Mouse (Mus musculus) naive thymus-derived CD4-positive, alpha-beta T cell, adult 2 months (primary cell): ENCODE results near the gene Trpc2.
A peak's percentile ranks its signal among the peaks of the same experiment; 100 is the strongest.

Experiments used
- DNase-seq: peaks from one replicate; pipeline ENCODE4 v3.0.0-alpha.2; 2011; ENCODE audit warnings: low read depth

Gene Trpc2

GRCm38 (mm10) chr7:102082816-102083215, at the start of gene Trpc2:
TSS of gene Trpc2 (plus strand) at chr7:102083116.
- DNase-seq: no peak

GRCm38 (mm10) chr7:102034904-102035303, 48.0 kb upstream of the Trpc2 start:
- DNase-seq: no peak

- no peak for DNase-seq
Observed at GRCm38 (mm10) chr7:102035534-102035933, 47.4 kb upstream of the Trpc2 start.

- DNase-seq: no peak
Observed at GRCm38 (mm10) chr7:102037318-102037717, 45.6 kb upstream of the Trpc2 start.

GRCm38 (mm10) chr7:102042314-102042713, 40.6 kb upstream of the Trpc2 start:
- no peak for DNase-seq

- peak; percentile 55 for DNase-seq
Observed at GRCm38 (mm10) chr7:102048524-102048923, 34.4 kb upstream of the Trpc2 start.

- no peak for DNase-seq
Observed at GRCm38 (mm10) chr7:102061353-102061752, 21.6 kb upstream of the Trpc2 start.

- DNase-seq: no peak
Observed at GRCm38 (mm10) chr7:102062203-102062602, 20.7 kb upstream of the Trpc2 start.

GRCm38 (mm10) chr7:102063891-102064290, 19.0 kb upstream of the Trpc2 start:
- DNase-seq: no peak

GRCm38 (mm10) chr7:102064655-102065045, 18.3 kb upstream of the Trpc2 start:
- no peak for DNase-seq

GRCm38 (mm10) chr7:102065046-102065891, 17.6 kb upstream of the Trpc2 start, which contains the start of the genes Rnf121, Xndc1 and Xntrpc:
TSS of gene Rnf121 (minus strand) at chr7:102065469.
TSS of gene Xndc1 (plus strand) at chr7:102065511.
TSS of gene Xntrpc (plus strand) at chr7:102065713.
- DNase-seq: peak; percentile 92

- no peak for DNase-seq
Observed at GRCm38 (mm10) chr7:102066363-102066762, 16.6 kb upstream of the Trpc2 start.

- peak; percentile 71 for DNase-seq
Observed at GRCm38 (mm10) chr7:102076714-102077296, 6.1 kb upstream of the Trpc2 start.

GRCm38 (mm10) chr7:102078517-102078916, 4.4 kb upstream of the Trpc2 start:
- DNase-seq: peak; percentile 62

- DNase-seq: no peak
Observed at GRCm38 (mm10) chr7:102080311-102080710, 2.6 kb upstream of the Trpc2 start.

GRCm38 (mm10) chr7:102081784-102082183, 1.1 kb upstream of the Trpc2 start:
- no peak for DNase-seq

- no peak for DNase-seq
Observed at GRCm38 (mm10) chr7:102084041-102084696, 1.3 kb downstream of the Trpc2 start.

GRCm38 (mm10) chr7:102087336-102087735, 4.4 kb downstream of the Trpc2 start:
- DNase-seq: no peak

- peak; percentile 78 for DNase-seq
Observed at GRCm38 (mm10) chr7:102099760-102100661, 17.1 kb downstream of the Trpc2 start.

- DNase-seq: no peak
Observed at GRCm38 (mm10) chr7:102100868-102101267, 18.0 kb downstream of the Trpc2 start.

GRCm38 (mm10) chr7:102101487-102101886, 18.6 kb downstream of the Trpc2 start, which contains the start of gene Art1:
TSS of gene Art1 (plus strand) at chr7:102101743.
- no peak for DNase-seq

- DNase-seq: no peak
Observed at GRCm38 (mm10) chr7:102102241-102102640, 19.3 kb downstream of the Trpc2 start.
